Mouse (Mus musculus): ENCODE measurements around the gene Trak1. TPM values are rescaled to one million over a fixed set of nuclear protein-coding genes. Genes with fewer than 3 reads are reported as not detected.

The Trak1 gene
- polyA plus RNA-seq, 1 experiment from 2014 or later, result 9.3 TPM

- WGBS, result 69% methylated on average over 19 of the region's 19 CpGs
- Histone ChIP-seq H3K36me3 (ENCODE audit: control insufficient read depth, insufficient read depth, low read length) (no peaks in the 10 kb centered on the region), H3K4me3 (ENCODE audit: low read depth, low read length) (no peak overlapping the region), H3K27ac (replicated peaks; ENCODE audit: low read depth, low read length) (no peak overlapping the region), H3K9me3 (ENCODE audit: control insufficient read depth, low read length) (no peaks in the 10 kb centered on the region), H3K27me3 (ENCODE audit: control insufficient read depth, insufficient read depth, low read length) (no peaks in the 10 kb centered on the region), H3K4me1 (ENCODE audit: control insufficient read depth, insufficient read depth, low read length) (peaks cover 15% of the 10 kb centered on the region), H3K9ac (ENCODE audit: low read length) (no peak overlapping the region), H3K4me2 (ENCODE audit: low read depth, severe bottlenecking) (no peak overlapping the region)
- no peak for ATAC-seq (ENCODE audit: insufficient number of reproducible peaks, low FRiP score, low TSS enrichment, low read depth)
- DNase-seq (ENCODE audit: low spot score), result no peak
Measured at GRCm38 (mm10) chr9:121299976-121300570, 2.8 kb downstream of the Trak1 start.

- H3K9ac ChIP-seq (ENCODE audit: low read length), result no peak overlapping the region
- DNase-seq (ENCODE audit: low spot score) (no peak), ATAC-seq (ENCODE audit: insufficient number of reproducible peaks, low FRiP score, low TSS enrichment, low read depth) (no peak)
- H3K9me3 ChIP-seq (ENCODE audit: control insufficient read depth, low read length), result no peaks in the 10 kb centered on the region
- H3K4me3 ChIP-seq (ENCODE audit: low read depth, low read length), result no peak overlapping the region
- peaks cover 15% of the 10 kb centered on the region for H3K4me1 ChIP-seq (ENCODE audit: control insufficient read depth, insufficient read depth, low read length)
- no peaks in the 10 kb centered on the region for H3K36me3 ChIP-seq (ENCODE audit: control insufficient read depth, insufficient read depth, low read length)
- H3K27ac ChIP-seq (replicated peaks; ENCODE audit: low read depth, low read length), result no peak overlapping the region
- no peaks in the 10 kb centered on the region for H3K27me3 ChIP-seq (ENCODE audit: control insufficient read depth, insufficient read depth, low read length)
- WGBS, result 86% methylated on average over 22 of the region's 22 CpGs
- no peak overlapping the region for H3K4me2 ChIP-seq (ENCODE audit: low read depth, severe bottlenecking)
Measured at GRCm38 (mm10) chr9:121301041-121301920, 4.0 kb downstream of the Trak1 start.

DNA sequence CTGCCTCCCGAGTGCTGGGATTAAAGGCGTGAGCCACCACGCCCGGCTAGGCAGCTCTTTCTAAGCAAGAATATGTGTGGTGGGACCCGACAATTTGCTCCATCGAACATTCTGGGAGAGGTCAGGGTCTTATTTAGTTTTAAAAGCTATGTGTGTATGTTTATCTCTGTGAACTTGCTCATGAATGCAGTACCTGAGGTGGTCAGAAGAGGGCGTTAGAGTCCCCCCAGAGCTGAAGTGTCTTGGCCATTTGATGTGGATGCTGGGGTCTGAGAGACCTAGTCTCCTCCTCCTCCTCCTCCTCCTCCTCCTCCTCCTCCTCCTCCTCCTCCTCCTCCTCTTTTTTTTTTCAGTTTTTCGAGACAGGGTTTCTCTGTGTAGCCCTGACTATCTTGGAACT, 5.2 kb downstream of the Trak1 start:
- ATAC-seq (ENCODE audit: insufficient number of reproducible peaks, low FRiP score, low TSS enrichment, low read depth), result no peak
- no peaks in the 10 kb centered on the region for H3K27me3 ChIP-seq (ENCODE audit: control insufficient read depth, insufficient read depth, low read length)
- no peaks in the 10 kb centered on the region for H3K9me3 ChIP-seq (ENCODE audit: control insufficient read depth, low read length)
- H3K36me3 ChIP-seq (ENCODE audit: control insufficient read depth, insufficient read depth, low read length), result no peaks in the 10 kb centered on the region
- no peak overlapping the region for H3K9ac ChIP-seq (ENCODE audit: low read length)
- peaks cover 12% of the 10 kb centered on the region for H3K4me1 ChIP-seq (ENCODE audit: control insufficient read depth, insufficient read depth, low read length)
- H3K27ac ChIP-seq (replicated peaks; ENCODE audit: low read depth, low read length), result no peak overlapping the region
- H3K4me3 ChIP-seq (ENCODE audit: low read depth, low read length), result no peak overlapping the region
- H3K4me2 ChIP-seq (ENCODE audit: low read depth, severe bottlenecking), result no peak overlapping the region
- 89% methylated on average over 7 of the region's 8 CpGs for WGBS
- DNase-seq (ENCODE audit: low spot score), result no peak

DNA sequence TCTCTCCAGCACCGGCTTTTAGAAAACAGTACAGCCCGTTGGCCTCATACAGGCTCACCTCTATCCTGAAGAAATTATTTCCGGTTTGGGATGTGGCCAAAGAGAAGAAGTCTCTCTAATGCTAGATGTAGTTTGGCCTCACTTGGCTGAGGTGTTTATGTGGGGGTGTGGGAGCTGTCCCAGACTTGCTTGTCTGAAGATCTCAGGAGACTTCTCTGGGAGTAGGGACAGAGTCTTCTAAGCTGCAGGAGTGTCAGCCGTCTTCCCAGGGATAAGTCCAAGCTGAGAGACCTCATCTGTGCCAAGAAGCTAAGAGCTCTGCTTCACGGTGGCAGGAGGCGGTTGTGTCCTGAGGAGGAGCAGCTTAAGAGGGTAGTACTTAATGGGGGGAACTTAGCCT, 5.8 kb downstream of the Trak1 start:
- peaks cover 12% of the 10 kb centered on the region for H3K4me1 ChIP-seq (ENCODE audit: control insufficient read depth, insufficient read depth, low read length)
- DNase-seq (ENCODE audit: low spot score) (no peak), ATAC-seq (ENCODE audit: insufficient number of reproducible peaks, low FRiP score, low TSS enrichment, low read depth) (no peak)
- no peak overlapping the region for H3K27ac ChIP-seq (replicated peaks; ENCODE audit: low read depth, low read length)
- H3K27me3 ChIP-seq (ENCODE audit: control insufficient read depth, insufficient read depth, low read length), result no peaks in the 10 kb centered on the region
- no peaks in the 10 kb centered on the region for H3K9me3 ChIP-seq (ENCODE audit: control insufficient read depth, low read length)
- H3K36me3 ChIP-seq (ENCODE audit: control insufficient read depth, insufficient read depth, low read length), result no peaks in the 10 kb centered on the region
- WGBS, result 82% methylated on average over 6 of the region's 6 CpGs
- H3K9ac ChIP-seq (ENCODE audit: low read length), result no peak overlapping the region
- H3K4me2 ChIP-seq (ENCODE audit: low read depth, severe bottlenecking), result no peak overlapping the region
- no peak overlapping the region for H3K4me3 ChIP-seq (ENCODE audit: low read depth, low read length)

GRCm38 (mm10) chr9:121303748-121304147, 6.4 kb downstream of the Trak1 start:
- ATAC-seq (ENCODE audit: insufficient number of reproducible peaks, low FRiP score, low TSS enrichment, low read depth) (no peak), DNase-seq (ENCODE audit: low spot score) (no peak)
- Histone ChIP-seq H3K36me3 (ENCODE audit: control insufficient read depth, insufficient read depth, low read length) (no peaks in the 10 kb centered on the region), H3K4me1 (ENCODE audit: control insufficient read depth, insufficient read depth, low read length) (peaks cover 6% of the 10 kb centered on the region), H3K27ac (replicated peaks; ENCODE audit: low read depth, low read length) (no peak overlapping the region), H3K4me2 (ENCODE audit: low read depth, severe bottlenecking) (no peak overlapping the region), H3K4me3 (ENCODE audit: low read depth, low read length) (no peak overlapping the region), H3K27me3 (ENCODE audit: control insufficient read depth, insufficient read depth, low read length) (no peaks in the 10 kb centered on the region), H3K9me3 (ENCODE audit: control insufficient read depth, low read length) (no peaks in the 10 kb centered on the region), H3K9ac (ENCODE audit: low read length) (no peak overlapping the region)
- WGBS, result 57% methylated on average over 9 of the region's 9 CpGs

DNA sequence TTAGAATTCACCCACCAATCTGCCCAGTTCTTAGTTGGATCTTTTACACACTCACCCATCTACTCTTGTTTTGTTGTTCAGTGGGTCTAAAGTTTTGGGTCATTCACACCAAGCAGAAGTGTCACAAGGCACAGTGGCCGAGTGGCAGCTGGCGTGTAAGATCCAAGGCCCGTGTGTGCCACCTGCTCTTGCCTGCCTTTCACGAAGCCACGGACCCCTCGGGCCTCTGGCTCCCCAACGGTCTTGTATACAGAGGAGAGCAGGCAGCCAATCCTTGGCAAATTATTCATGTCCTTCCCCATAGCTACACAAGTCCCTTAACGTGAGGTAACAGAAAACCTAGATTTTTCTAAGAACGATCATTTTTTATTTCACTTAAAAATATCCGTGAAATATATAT, 7.2 kb downstream of the Trak1 start:
- ATAC-seq (ENCODE audit: insufficient number of reproducible peaks, low FRiP score, low TSS enrichment, low read depth), result no peak
- 88% methylated on average over 10 of the region's 10 CpGs for WGBS
- no peak overlapping the region for H3K4me3 ChIP-seq (ENCODE audit: low read depth, low read length)
- H3K9ac ChIP-seq (ENCODE audit: low read length), result no peak overlapping the region
- no peaks in the 10 kb centered on the region for H3K36me3 ChIP-seq (ENCODE audit: control insufficient read depth, insufficient read depth, low read length)
- no peak overlapping the region for H3K27ac ChIP-seq (replicated peaks; ENCODE audit: low read depth, low read length)
- H3K4me1 ChIP-seq (ENCODE audit: control insufficient read depth, insufficient read depth, low read length), result no peaks in the 10 kb centered on the region; the same call in 1 of the 2 replicates
- no peaks in the 10 kb centered on the region for H3K27me3 ChIP-seq (ENCODE audit: control insufficient read depth, insufficient read depth, low read length)
- no peaks in the 10 kb centered on the region for H3K9me3 ChIP-seq (ENCODE audit: control insufficient read depth, low read length)
- no peak overlapping the region for H3K4me2 ChIP-seq (ENCODE audit: low read depth, severe bottlenecking)
- DNase-seq (ENCODE audit: low spot score), result no peak

GRCm38 (mm10) chr9:121305456-121305855, 8.2 kb downstream of the Trak1 start:
- Histone ChIP-seq H3K4me3 (ENCODE audit: low read depth, low read length) (no peak overlapping the region), H3K27me3 (ENCODE audit: control insufficient read depth, insufficient read depth, low read length) (no peaks in the 10 kb centered on the region), H3K27ac (replicated peaks; ENCODE audit: low read depth, low read length) (no peak overlapping the region), H3K9ac (ENCODE audit: low read length) (no peak overlapping the region), H3K4me2 (ENCODE audit: low read depth, severe bottlenecking) (no peak overlapping the region), H3K4me1 (ENCODE audit: control insufficient read depth, insufficient read depth, low read length) (no peaks in the 10 kb centered on the region), H3K9me3 (ENCODE audit: control insufficient read depth, low read length) (no peaks in the 10 kb centered on the region), H3K36me3 (ENCODE audit: control insufficient read depth, insufficient read depth, low read length) (no peaks in the 10 kb centered on the region)
- WGBS, result 96% methylated on average over 4 of the region's 4 CpGs
- ATAC-seq (ENCODE audit: insufficient number of reproducible peaks, low FRiP score, low TSS enrichment, low read depth), result no peak
- no peak for DNase-seq (ENCODE audit: low spot score)

GRCm38 (mm10) chr9:121309287-121309686, 12.0 kb downstream of the Trak1 start:
- Histone ChIP-seq H3K4me3 (ENCODE audit: low read depth, low read length) (no peak overlapping the region), H3K4me1 (ENCODE audit: control insufficient read depth, insufficient read depth, low read length) (peaks cover 17% of the 10 kb centered on the region), H3K4me2 (ENCODE audit: low read depth, severe bottlenecking) (no peak overlapping the region), H3K27ac (replicated peaks; ENCODE audit: low read depth, low read length) (no peak overlapping the region), H3K9ac (ENCODE audit: low read length) (no peak overlapping the region), H3K36me3 (ENCODE audit: control insufficient read depth, insufficient read depth, low read length) (no peaks in the 10 kb centered on the region), H3K27me3 (ENCODE audit: control insufficient read depth, insufficient read depth, low read length) (no peaks in the 10 kb centered on the region), H3K9me3 (ENCODE audit: control insufficient read depth, low read length) (no peaks in the 10 kb centered on the region)
- ATAC-seq (ENCODE audit: insufficient number of reproducible peaks, low FRiP score, low TSS enrichment, low read depth) (no peak), DNase-seq (ENCODE audit: low spot score) (no peak)
- WGBS, result 59% methylated on average over 4 of the region's 4 CpGs

All from limb, embryonic 11.5 days (tissue).